Mouse (Mus musculus) lung, adult 2 months (tissue): ENCODE measurements at regions not wholly inside any gene's neighbourhood (a gene's known extent, or its start where the extent isn't known, plus 50 kb on each side); places are given as distances from the start of the nearest gene placed in this dataset.
A peak's percentile ranks its signal among the peaks of the same experiment; 100 is the strongest.

ENCODE experiments used
- DNase-seq: peaks from one replicate; pipeline ENCODE4 v3.0.0; 2022
- H3K4me1 ChIP-seq: fragments of 200-500 bp; 2 replicates; pipeline ENCODE4 v1.6.1; 2011; ENCODE audit warnings: low read length; ENCODE audit not compliant: control insufficient read depth, insufficient read depth
- H3K4me3 ChIP-seq: fragments of 200-500 bp; replicated peaks from 2 replicates; pipeline ENCODE3; 2011; ENCODE audit warnings: low read depth, mild to moderate bottlenecking, control low read depth, low read length; ENCODE audit errors: extremely low read depth
- CTCF ChIP-seq: fragments of 200-500 bp; IDR thresholded peaks from 2 replicates; pipeline ENCODE4 v1.5.1; 2011; ENCODE audit warnings: mild to moderate bottlenecking, low read length, control low read depth; ENCODE audit not compliant: insufficient read depth
- POLR2A ChIP-seq: fragments of 200-500 bp; IDR thresholded peaks from 2 replicates; pipeline ENCODE4 v1.6.1; 2011; ENCODE audit warnings: low read depth, mild to moderate bottlenecking, control low read depth, low read length, borderline replicate concordance; ENCODE audit errors: extremely low read depth
- WGBS: fragments of 180-500 bp; shearing (Covaris S2); methylation state at CpG from one replicate; pipeline ENCODE4 v1.1.7; 2018; 5-methylcytosine and 5-hydroxymethylcytosine counted together

- 69% methylated on average over 5 of the region's 5 CpGs for WGBS
- H3K4me1 ChIP-seq: no peaks in the 10 kb centered on the region
- H3K4me3 ChIP-seq: no peak overlapping the region
- DNase-seq: no peak
- no peak for TF ChIP-seq CTCF
- TF ChIP-seq POLR2A: no peak
Measured at GRCm38 (mm10) chr1:138908860-138909259, 52.2 kb upstream of the 2310009B15Rik start.

GRCm38 (mm10) chr1:138909654-138910053 is 53.0 kb upstream of the 2310009B15Rik start:
- Histone ChIP-seq H3K4me3 (no peak overlapping the region), H3K4me1 (no peaks in the 10 kb centered on the region)
- 36% methylated on average over 2 of the region's 2 CpGs for WGBS
- no peak for DNase-seq
- TF ChIP-seq CTCF: no peak
- no peak for TF ChIP-seq POLR2A

- WGBS: 8% methylated on average over 8 of the region's 8 CpGs
- TF ChIP-seq CTCF: peak; percentile 36; the same call in 1 of the 2 replicates
- TF ChIP-seq POLR2A: no peak
- DNase-seq: peak; percentile 35
- Histone ChIP-seq H3K4me1 (no peaks in the 10 kb centered on the region), H3K4me3 (no peak overlapping the region)
Measured at GRCm38 (mm10) chr1:138912156-138912616, 51.0 kb upstream of the Dennd1b start.

- no peak for DNase-seq
- WGBS: 46% methylated on average over 5 of the region's 5 CpGs
- Histone ChIP-seq H3K4me3 (no peak overlapping the region), H3K4me1 (no peaks in the 10 kb centered on the region)
- no peak for TF ChIP-seq POLR2A
- no peak for TF ChIP-seq CTCF
Measured at GRCm38 (mm10) chr1:138912928-138913327, 50.3 kb upstream of the Dennd1b start.

- no peaks in the 10 kb centered on the region for H3K4me1 ChIP-seq
- no peak for TF ChIP-seq CTCF
- no peak for TF ChIP-seq POLR2A
- no peak overlapping the region for H3K4me3 ChIP-seq
- DNase-seq: no peak
- 75% methylated on average over 4 of the region's 4 CpGs for WGBS
Measured at GRCm38 (mm10) chr1:138913428-138913827, 49.8 kb upstream of the Dennd1b start.
